ENCODE assay signal across 21 mouse cellular contexts in the genomic region with DNA sequence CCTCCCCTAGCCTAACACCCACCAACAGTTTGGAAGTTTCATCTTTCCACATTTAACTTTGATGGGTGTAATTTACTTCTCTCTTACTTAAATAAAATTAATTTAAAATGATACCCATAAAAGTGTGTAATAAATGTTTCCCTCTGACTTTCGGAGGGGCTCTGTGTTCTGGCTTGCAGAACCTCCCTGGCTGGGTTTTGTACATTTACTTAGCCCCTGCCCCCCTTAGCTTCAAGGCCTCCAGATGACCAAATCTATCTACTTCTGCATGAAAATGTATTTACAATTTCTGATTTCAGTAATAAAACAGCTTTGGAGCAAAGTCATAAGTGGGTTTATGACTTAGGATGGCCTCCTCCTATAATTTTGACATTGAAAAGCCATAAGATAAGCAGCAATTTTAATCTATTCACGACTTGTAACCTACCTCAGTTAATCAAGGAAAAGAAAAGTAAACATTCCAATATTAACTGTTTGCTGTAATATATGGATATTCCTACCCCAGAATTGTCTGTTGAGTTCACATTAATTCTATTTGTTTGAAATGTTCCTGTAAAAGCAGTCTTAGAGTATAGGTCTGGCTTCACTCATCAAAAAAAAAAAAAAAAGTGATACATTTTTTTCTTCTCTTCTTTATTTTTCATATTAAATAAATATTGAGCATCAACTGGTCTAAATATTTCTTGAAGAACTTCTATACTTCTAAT.
A peak's percentile ranks its signal among the peaks of the same experiment; 100 is the strongest.
DNase-seq lines count a peak whose midpoint lies in the region; ATAC-seq and TF ChIP-seq lines count a peak whose summit lies in the region.
"Had no signal": no experiment of that assay in that cellular context is flagged by ENCODE, and none has a peak within 500 bp of the region (broad histone marks: within the 10 kb centered on the region; RNA-seq: fewer than 3 reads in every experiment).

No protein-coding gene starts in this region.

- no peak overlapping the region for H3K9ac ChIP-seq in intestine, embryonic 14.5 days (ENCODE audit: low read length)
- H3K9ac ChIP-seq in intestine, embryonic 16.5 days (ENCODE audit: low read depth, low read length) = no peak overlapping the region
- H3K9ac ChIP-seq in stomach, embryonic 14.5 days (replicated peaks; ENCODE audit: low read depth, low read length) = no peak overlapping the region
- H3K9ac ChIP-seq in stomach, postnatal 0 days (ENCODE audit: low read length) = no peak overlapping the region
- no peak overlapping the region for H3K9ac ChIP-seq in stomach, embryonic 16.5 days (ENCODE audit: low read length)
- H3K9ac ChIP-seq: embryonic facial prominence, embryonic 13.5 days; embryonic facial prominence, embryonic 15.5 days; forebrain, embryonic 12.5 days had no signal

- no peak for DNase-seq in intestine, embryonic 14.5 days (ENCODE audit: low spot score)
- no peak for DNase-seq in stomach, postnatal 0 days (ENCODE audit: low spot score)
- DNase-seq: adrenal gland, adult 2 months; adrenal gland, postnatal 10 days; adrenal gland, postnatal 25 days; cerebellum, adult 11 months; cerebellum, adult 18-20 months; cerebellum, adult 8-10 months; cerebellum, adult 9-11 months; cerebellum, postnatal 14 days; cerebellum, postnatal 36 days had no signal

- H3K4me1 ChIP-seq in intestine, embryonic 14.5 days (replicated peaks; ENCODE audit: control insufficient read depth, insufficient read depth, low read length) = no peaks in the 10 kb centered on the region; the same call in none of the 2 replicates
- no peaks in the 10 kb centered on the region for H3K4me1 ChIP-seq in intestine, embryonic 16.5 days (ENCODE audit: control insufficient read depth, insufficient read depth, low read length)
- H3K4me1 ChIP-seq in stomach, embryonic 14.5 days (ENCODE audit: control insufficient read depth, insufficient read depth, low read length) = no peaks in the 10 kb centered on the region
- no peaks in the 10 kb centered on the region for H3K4me1 ChIP-seq in stomach, postnatal 0 days (replicated peaks; ENCODE audit: control insufficient read depth, insufficient read depth)
- H3K4me1 ChIP-seq in stomach, embryonic 16.5 days (ENCODE audit: control insufficient read depth, insufficient read depth, low read length) = no peaks in the 10 kb centered on the region
- H3K4me1 ChIP-seq: embryonic facial prominence, embryonic 13.5 days; embryonic facial prominence, embryonic 15.5 days; forebrain, embryonic 10.5 days had no signal

- no peaks in the 10 kb centered on the region for H3K9me3 ChIP-seq in intestine, embryonic 14.5 days (ENCODE audit: control insufficient read depth, low read length)
- H3K9me3 ChIP-seq in intestine, embryonic 16.5 days (ENCODE audit: control insufficient read depth, low read length) = no peaks in the 10 kb centered on the region
- H3K9me3 ChIP-seq in stomach, embryonic 14.5 days (ENCODE audit: control insufficient read depth, low read depth, low read length) = no peaks in the 10 kb centered on the region
- H3K9me3 ChIP-seq in stomach, postnatal 0 days (ENCODE audit: control insufficient read depth, low read length) = no peaks in the 10 kb centered on the region
- H3K9me3 ChIP-seq in stomach, embryonic 16.5 days (replicated peaks; ENCODE audit: control insufficient read depth, low read length) = no peaks in the 10 kb centered on the region
- H3K9me3 ChIP-seq: embryonic facial prominence, embryonic 13.5 days; embryonic facial prominence, embryonic 15.5 days; forebrain, embryonic 10.5 days; forebrain, embryonic 12.5 days had no signal

- peak overlapping the region; percentile 11; the same call in 1 of the 2 replicates for H3K4me2 ChIP-seq in intestine, embryonic 14.5 days (ENCODE audit: low read length)
- no peak overlapping the region for H3K4me2 ChIP-seq in intestine, embryonic 16.5 days (ENCODE audit: low read depth, low read length)
- H3K4me2 ChIP-seq in stomach, embryonic 14.5 days (replicated peaks; ENCODE audit: low read depth, low read length) = no peak overlapping the region
- H3K4me2 ChIP-seq in stomach, postnatal 0 days (replicated peaks; ENCODE audit: low read depth) = no peak overlapping the region
- H3K4me2 ChIP-seq in stomach, embryonic 16.5 days (ENCODE audit: low read depth, low read length) = no peak overlapping the region
- H3K4me2 ChIP-seq: embryonic facial prominence, embryonic 13.5 days; embryonic facial prominence, embryonic 15.5 days; forebrain, embryonic 12.5 days had no signal

- ATAC-seq in intestine, embryonic 14.5 days (replicated peaks; ENCODE audit: low FRiP score, low TSS enrichment, low read depth) = peak; percentile 67; the same call in 1 of the 2 replicates
- ATAC-seq in intestine, embryonic 16.5 days = no peak
- peak; percentile 65; the same call in 1 of the 2 replicates for ATAC-seq in stomach, embryonic 14.5 days (ENCODE audit: insufficient number of reproducible peaks, insufficient read depth, low FRiP score, low read depth)
- no peak for ATAC-seq in stomach, postnatal 0 days (ENCODE audit: low FRiP score, low TSS enrichment)
- peak; percentile 66; the same call in 1 of the 2 replicates for ATAC-seq in stomach, embryonic 16.5 days (ENCODE audit: insufficient read depth, low FRiP score)
- ATAC-seq in megakaryocyte, adult 5-6 weeks (ENCODE audit: poor library complexity, severe bottlenecking) = no peak
- ATAC-seq: forebrain, embryonic 14.5 days had no signal

- no peak for TF ChIP-seq EP300 in stomach, postnatal 0 days (optimal IDR thresholded peaks at IDR 0.05)

- WGBS in intestine, embryonic 14.5 days = 21% methylated on average over 2 of the region's 2 CpGs
- WGBS in intestine, embryonic 16.5 days = 29% methylated on average over 2 of the region's 2 CpGs
- 25% methylated on average over 2 of the region's 2 CpGs for WGBS in stomach, embryonic 14.5 days
- 38% methylated on average over 2 of the region's 2 CpGs for WGBS in stomach, postnatal 0 days
- WGBS in stomach, embryonic 16.5 days = 27% methylated on average over 2 of the region's 2 CpGs

- no peak overlapping the region for H3K4me3 ChIP-seq in intestine, embryonic 14.5 days (ENCODE audit: low read depth, low read length)
- H3K4me3 ChIP-seq in intestine, embryonic 16.5 days (ENCODE audit: low read length) = no peak overlapping the region
- no peak overlapping the region for H3K4me3 ChIP-seq in stomach, embryonic 14.5 days (ENCODE audit: low read depth, low read length)
- no peak overlapping the region for H3K4me3 ChIP-seq in stomach, postnatal 0 days (ENCODE audit: low read depth, low read length)
- H3K4me3 ChIP-seq in stomach, embryonic 16.5 days (replicated peaks; ENCODE audit: low read length) = no peak overlapping the region
- H3K4me3 ChIP-seq: embryonic facial prominence, embryonic 13.5 days; embryonic facial prominence, embryonic 15.5 days; erythroblast, embryonic 14.5 days; forebrain, embryonic 10.5 days; forebrain, embryonic 12.5 days had no signal

- no peak for TF ChIP-seq CTCF in stomach, postnatal 0 days (IDR thresholded peaks at IDR 0.05; ENCODE audit: low read depth)

- no peaks in the 10 kb centered on the region for H3K27me3 ChIP-seq in intestine, embryonic 14.5 days (replicated peaks; ENCODE audit: control insufficient read depth, insufficient read depth, low read length)
- H3K27me3 ChIP-seq in intestine, embryonic 16.5 days (replicated peaks; ENCODE audit: control insufficient read depth, insufficient read depth, low read length) = no peaks in the 10 kb centered on the region
- no peaks in the 10 kb centered on the region for H3K27me3 ChIP-seq in stomach, embryonic 14.5 days (ENCODE audit: control insufficient read depth, insufficient read depth, low read length)
- H3K27me3 ChIP-seq in stomach, postnatal 0 days (ENCODE audit: control insufficient read depth, insufficient read depth, low read length) = no peaks in the 10 kb centered on the region
- H3K27me3 ChIP-seq in stomach, embryonic 16.5 days (ENCODE audit: control insufficient read depth, insufficient read depth, low read length) = no peaks in the 10 kb centered on the region
- H3K27me3 ChIP-seq: embryonic facial prominence, embryonic 13.5 days; embryonic facial prominence, embryonic 15.5 days; forebrain, embryonic 12.5 days had no signal

- no peaks in the 10 kb centered on the region for H3K36me3 ChIP-seq in intestine, embryonic 14.5 days (ENCODE audit: control insufficient read depth, insufficient read depth, low read length)
- no peaks in the 10 kb centered on the region for H3K36me3 ChIP-seq in intestine, embryonic 16.5 days (ENCODE audit: control insufficient read depth, insufficient read depth, low read length)
- H3K36me3 ChIP-seq in stomach, embryonic 14.5 days (ENCODE audit: control insufficient read depth, insufficient read depth, low read length) = no peaks in the 10 kb centered on the region
- H3K36me3 ChIP-seq in stomach, postnatal 0 days (ENCODE audit: control insufficient read depth, insufficient read depth, low read length) = no peaks in the 10 kb centered on the region
- H3K36me3 ChIP-seq in stomach, embryonic 16.5 days (ENCODE audit: control insufficient read depth, insufficient read depth, low read length) = no peaks in the 10 kb centered on the region
- H3K36me3 ChIP-seq: embryonic facial prominence, embryonic 13.5 days; embryonic facial prominence, embryonic 15.5 days; forebrain, embryonic 10.5 days; forebrain, embryonic 12.5 days had no signal

- H3K27ac ChIP-seq in intestine, embryonic 14.5 days (ENCODE audit: low read depth) = no peak overlapping the region
- H3K27ac ChIP-seq in intestine, embryonic 16.5 days (ENCODE audit: low read length) = no peak overlapping the region
- H3K27ac ChIP-seq in stomach, embryonic 14.5 days (ENCODE audit: low read length) = peak overlapping the region; percentile 62; the same call in 1 of the 2 replicates
- H3K27ac ChIP-seq in stomach, postnatal 0 days (replicated peaks) = no peak overlapping the region
- no peak overlapping the region; the same call in 1 of the 2 replicates for H3K27ac ChIP-seq in stomach, embryonic 16.5 days (ENCODE audit: low read length)
- H3K27ac ChIP-seq: embryonic facial prominence, embryonic 13.5 days; embryonic facial prominence, embryonic 15.5 days; forebrain, embryonic 10.5 days; forebrain, embryonic 12.5 days had no signal

Comparison
In these comparisons a context has a peak if more than half of its experiments do, and no peak if none do; other contexts are left out.
1. ATAC-seq: peak in intestine, embryonic 14.5 days (single experiment), stomach, embryonic 14.5 days (single experiment) and stomach, embryonic 16.5 days (single experiment); none in intestine, embryonic 16.5 days (single experiment), stomach, postnatal 0 days (single experiment) and megakaryocyte, adult 5-6 weeks (single experiment).